Comparison of ENCODE assay signal across 11 mouse cellular contexts in genomic region chr7:97719078-97719477, GRCm38 (mm10).
"Had no signal": no experiment of that assay in that cellular context is flagged by ENCODE, and none has a peak within 500 bp of the region (broad histone marks: within the 10 kb centered on the region; RNA-seq: fewer than 3 reads in every experiment).

No protein-coding gene starts in this region.

- ATAC-seq: intestine, embryonic 16.5 days; liver, postnatal 0 days; midbrain, embryonic 13.5 days had no signal

- H3K27me3 ChIP-seq: limb, embryonic 12.5 days; liver, embryonic 13.5 days; lung, embryonic 15.5 days; midbrain, embryonic 13.5 days; stomach, embryonic 15.5 days had no signal

- H3K9ac ChIP-seq: limb, embryonic 12.5 days; liver, embryonic 13.5 days; liver, postnatal 0 days; lung, embryonic 15.5 days; midbrain, embryonic 13.5 days; stomach, embryonic 15.5 days had no signal

- H3K4me3 ChIP-seq: limb, embryonic 12.5 days; liver, embryonic 13.5 days; lung, embryonic 15.5 days; midbrain, embryonic 13.5 days; stomach, embryonic 15.5 days had no signal

- H3K9me3 ChIP-seq: limb, embryonic 12.5 days; liver, embryonic 13.5 days; lung, embryonic 15.5 days; midbrain, embryonic 13.5 days; stomach, embryonic 15.5 days had no signal

- H3K27ac ChIP-seq: limb, embryonic 12.5 days; liver, embryonic 13.5 days; lung, embryonic 15.5 days; midbrain, embryonic 13.5 days; stomach, embryonic 15.5 days had no signal

- H3K4me2 ChIP-seq: limb, embryonic 12.5 days; liver, embryonic 13.5 days; lung, embryonic 15.5 days; midbrain, embryonic 13.5 days; stomach, embryonic 15.5 days had no signal

- DNase-seq: kidney, adult 8-10 months; kidney, postnatal 25 days; liver; liver, embryonic 13.5 days; liver, postnatal 0 days; thymus, postnatal 14 days had no signal

- H3K4me1 ChIP-seq: limb, embryonic 12.5 days; lung, embryonic 15.5 days; midbrain, embryonic 13.5 days; stomach, embryonic 15.5 days had no signal
